Mouse (Mus musculus): ENCODE measurements around the gene Ublcp1. TPM values are rescaled to one million over a fixed set of nuclear protein-coding genes. Genes with fewer than 3 reads are reported as not detected.

Gene Ublcp1
- polyA plus RNA-seq, 1 experiment: 21.9 TPM

GRCm38 (mm10) chr11:44422337-44423111 lies 47.8 kb downstream of the Ublcp1 start:
- no peak for DNase-seq (ENCODE audit: low read depth)

GRCm38 (mm10) chr11:44417403-44417802 lies 52.9 kb downstream of the Ublcp1 start:
- no peak for DNase-seq (ENCODE audit: low read depth)

- DNase-seq (ENCODE audit: low read depth): no peak
Measured at GRCm38 (mm10) chr11:44414605-44415004, 55.7 kb downstream of the Ublcp1 start.

- DNase-seq (ENCODE audit: low read depth): no peak
Measured at GRCm38 (mm10) chr11:44413371-44413770, 56.9 kb downstream of the Ublcp1 start.

GRCm38 (mm10) chr11:44412276-44412675 lies 58.0 kb downstream of the Ublcp1 start:
- no peak for DNase-seq (ENCODE audit: low read depth)

GRCm38 (mm10) chr11:44410413-44410812 lies 59.9 kb downstream of the Ublcp1 start:
- DNase-seq (ENCODE audit: low read depth): no peak

- DNase-seq (ENCODE audit: low read depth): no peak
Measured at GRCm38 (mm10) chr11:44408626-44409025, 61.7 kb downstream of the Ublcp1 start.

- DNase-seq (ENCODE audit: low read depth): no peak
Measured at GRCm38 (mm10) chr11:44406457-44406856, 63.8 kb downstream of the Ublcp1 start.

- DNase-seq (ENCODE audit: low read depth): no peak
Measured at GRCm38 (mm10) chr11:44405961-44406360, 64.3 kb downstream of the Ublcp1 start.

- no peak for DNase-seq (ENCODE audit: low read depth)
Measured at GRCm38 (mm10) chr11:44405113-44405512, 65.2 kb downstream of the Ublcp1 start.

Other genes starting within 250 kb of the Ublcp1 start
- gene Il12b, start 70.4 kb downstream of the Ublcp1 start, polyA plus RNA-seq (2012; rRNA removed): 0.07 and 0.11 TPM in 2 replicates
- gene Rnf145, start 48.5 kb upstream of the Ublcp1 start, polyA plus RNA-seq (2012; rRNA removed): 63.6 and 66.0 TPM in 2 replicates
- 36.0 and 43.7 TPM in 2 replicates for gene Ebf1, start 146.8 kb upstream of the Ublcp1 start, polyA plus RNA-seq (2012; rRNA removed)